Mouse (Mus musculus) small intestine, adult 2 months (tissue): ENCODE measurements around the gene Exoc5.

Source experiments
- CTCF ChIP-seq: fragments of 200-500 bp; IDR thresholded peaks from 2 replicates; pipeline ENCODE4 v1.5.1; 2012; ENCODE audit warnings: low read depth, mild to moderate bottlenecking, control low read depth, inconsistent platforms, low read length, moderate library complexity, mixed read lengths; ENCODE audit not compliant: insufficient replicate concordance, insufficient read length; ENCODE audit errors: extremely low read depth
- POLR2A ChIP-seq: fragments of 200-500 bp; IDR thresholded peaks from 2 replicates; pipeline ENCODE4 v1.6.1; 2012; ENCODE audit warnings: low read depth, mild to moderate bottlenecking, control low read depth, inconsistent platforms, low read length, moderate library complexity

DNA sequence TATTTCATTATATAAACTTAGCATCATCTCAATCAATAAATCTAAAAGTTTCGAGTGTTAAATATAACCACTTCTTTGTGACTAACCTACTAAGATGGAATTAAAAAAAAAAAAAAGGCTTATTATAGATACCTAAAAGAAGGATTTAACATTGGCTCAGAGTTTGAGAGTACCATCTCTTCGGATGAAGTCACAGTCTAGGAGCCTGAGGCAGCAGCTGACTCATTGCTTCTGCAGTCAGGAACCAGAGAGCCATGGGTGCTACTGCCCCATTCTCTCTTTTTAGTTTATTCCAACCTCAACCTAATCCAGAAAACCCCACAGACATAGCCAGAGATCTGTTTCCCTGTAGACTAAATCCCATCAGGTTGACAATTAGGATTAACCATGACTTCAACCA lies 6.4 kb upstream of the Exoc5 start:
- TF ChIP-seq CTCF (no peak), POLR2A (no peak)
